Mouse (Mus musculus) thymus, adult 18-20 months (tissue): ENCODE measurements around the gene Foxj1.

Source experiments
- DNase-seq, 2 experiments: peaks; one replicate each; pipeline ENCODE4 v3.0.0; 2022; ENCODE audit warnings: mixed read lengths in 2 of 2

Gene Foxj1

GRCm38 (mm10) chr11:116305423-116305822 lies 29.8 kb downstream of the Foxj1 start:
- DNase-seq: no peak

GRCm38 (mm10) chr11:116298621-116299020 lies 36.6 kb downstream of the Foxj1 start:
- no peak for DNase-seq

DNA sequence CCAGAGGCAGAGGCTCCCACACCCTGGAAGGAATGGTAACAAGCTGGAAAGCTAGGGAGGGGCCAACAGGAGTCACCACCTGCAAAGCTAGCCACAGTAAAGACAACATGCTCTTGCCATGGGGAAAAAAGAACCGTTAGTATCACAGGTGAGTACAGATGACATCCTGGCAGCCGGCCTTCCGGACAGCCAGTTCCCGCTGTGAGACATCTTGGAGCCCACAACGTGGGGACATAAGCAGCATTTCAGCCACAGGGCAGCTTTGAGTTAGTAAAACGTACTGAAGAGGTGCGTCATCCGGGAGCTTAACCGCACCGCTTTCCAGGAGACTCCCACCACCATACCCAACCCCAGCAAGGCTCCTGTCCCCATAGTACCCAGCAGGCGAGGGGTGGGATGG lies 37.0 kb downstream of the Foxj1 start:
- DNase-seq: no peak

GRCm38 (mm10) chr11:116297017-116297416 lies 38.2 kb downstream of the Foxj1 start:
- DNase-seq: no peak

- no peak for DNase-seq
Observed at GRCm38 (mm10) chr11:116296191-116296734, 38.9 kb downstream of the Foxj1 start.

DNA sequence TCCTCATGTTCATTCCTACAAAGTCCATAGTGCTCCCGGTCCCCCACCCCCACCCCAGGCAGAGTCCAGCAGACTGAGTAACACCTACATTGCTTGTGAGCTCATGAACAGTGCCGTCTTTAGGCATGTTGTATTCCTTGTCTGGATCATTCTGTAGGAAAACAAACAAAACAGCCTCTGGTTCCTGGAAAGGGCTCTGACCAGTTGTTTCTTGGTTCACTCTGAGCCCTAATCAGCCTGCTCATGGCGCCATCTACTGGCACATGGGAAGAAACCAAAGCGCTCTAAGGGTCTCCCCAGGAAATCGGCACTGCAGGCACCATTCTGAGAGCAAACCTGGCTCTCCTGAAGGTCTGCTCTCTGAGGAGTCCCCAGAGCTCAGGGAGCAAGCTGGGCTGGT lies 40.9 kb downstream of the Foxj1 start:
- no peak for DNase-seq

GRCm38 (mm10) chr11:116293538-116294137 lies 41.6 kb downstream of the Foxj1 start:
- DNase-seq: no peak

DNA sequence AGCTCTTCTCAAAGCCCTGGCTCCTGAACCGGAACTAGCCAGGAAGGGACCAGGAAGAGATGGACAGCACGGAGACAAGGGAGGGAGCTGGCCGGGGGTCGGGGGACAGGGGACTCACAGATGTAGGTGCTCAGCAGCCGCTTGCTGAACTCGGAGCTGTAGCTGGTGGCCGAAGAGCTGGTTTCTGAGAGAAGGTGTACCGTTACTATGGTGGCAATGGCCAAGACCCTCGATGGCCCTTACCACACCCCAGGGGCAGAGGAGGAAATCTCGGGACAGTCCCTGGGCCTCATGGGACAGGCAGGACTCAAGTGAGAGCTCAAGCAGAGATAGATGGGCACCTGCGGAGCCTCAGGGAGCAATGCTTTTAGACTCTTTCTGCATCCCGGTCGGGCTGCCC lies 42.8 kb downstream of the Foxj1 start:
- no peak for DNase-seq

DNA sequence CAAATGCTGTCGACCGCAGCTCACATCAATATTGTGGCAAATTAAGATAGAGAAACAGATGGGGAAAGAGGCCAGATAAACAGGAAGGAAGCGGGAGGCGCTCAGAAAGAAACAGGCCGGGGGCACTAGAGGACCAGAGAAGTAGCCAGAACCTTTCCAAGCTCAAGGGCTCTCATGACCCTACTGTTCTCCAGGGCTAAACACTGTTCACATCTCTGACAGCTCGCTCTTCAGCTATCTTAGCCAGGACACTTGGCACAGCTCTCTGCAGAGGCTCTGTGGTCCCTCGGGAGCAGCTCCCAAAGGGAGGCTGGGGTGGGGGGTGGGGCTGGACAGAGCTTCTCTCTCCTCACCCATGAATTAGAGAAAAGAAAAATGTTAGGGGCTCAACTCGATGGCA lies 44.6 kb downstream of the Foxj1 start:
- DNase-seq: no peak

DNA sequence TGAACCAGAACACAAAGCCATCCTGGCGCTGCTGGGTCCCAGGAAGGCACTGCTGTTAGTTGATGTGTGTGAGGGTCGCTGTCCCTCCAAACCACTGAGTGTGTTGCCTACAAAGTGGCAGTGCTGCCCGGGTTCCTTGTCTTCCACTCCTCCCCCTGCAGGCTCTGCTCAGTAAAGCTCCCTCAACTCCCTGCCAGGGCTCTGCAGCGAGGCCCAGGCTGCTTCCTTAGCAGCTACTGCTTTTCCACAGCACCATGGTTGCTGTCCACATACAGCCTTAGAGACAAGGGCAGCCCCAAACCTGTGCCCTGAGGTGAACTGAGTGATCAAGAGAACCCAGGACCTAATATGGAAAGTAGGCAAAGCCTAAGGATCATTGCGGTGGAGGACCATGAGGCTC lies 47.8 kb downstream of the Foxj1 start:
- no peak for DNase-seq

DNA sequence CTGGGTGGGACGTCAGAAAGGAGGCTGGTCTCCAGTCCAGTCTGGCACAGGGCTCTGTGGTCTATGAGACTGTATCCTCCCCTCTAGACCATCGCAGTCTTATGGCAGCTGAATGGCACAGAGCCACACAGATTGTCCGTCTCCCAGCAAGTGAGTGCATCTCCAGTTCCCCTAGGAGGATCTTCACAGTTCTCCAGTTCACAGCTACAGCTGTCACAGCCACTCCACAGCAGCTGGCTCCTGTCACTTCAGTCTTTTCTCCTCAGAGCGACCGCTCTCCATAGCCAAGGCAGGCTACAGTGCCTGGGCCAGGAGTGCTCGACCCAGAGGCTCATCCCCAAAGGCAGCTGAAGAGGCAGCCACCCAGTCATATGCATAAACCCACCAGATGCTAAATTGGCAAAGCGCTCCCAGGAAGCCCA lies 49.4 kb downstream of the Foxj1 start:
- no peak for DNase-seq

DNA sequence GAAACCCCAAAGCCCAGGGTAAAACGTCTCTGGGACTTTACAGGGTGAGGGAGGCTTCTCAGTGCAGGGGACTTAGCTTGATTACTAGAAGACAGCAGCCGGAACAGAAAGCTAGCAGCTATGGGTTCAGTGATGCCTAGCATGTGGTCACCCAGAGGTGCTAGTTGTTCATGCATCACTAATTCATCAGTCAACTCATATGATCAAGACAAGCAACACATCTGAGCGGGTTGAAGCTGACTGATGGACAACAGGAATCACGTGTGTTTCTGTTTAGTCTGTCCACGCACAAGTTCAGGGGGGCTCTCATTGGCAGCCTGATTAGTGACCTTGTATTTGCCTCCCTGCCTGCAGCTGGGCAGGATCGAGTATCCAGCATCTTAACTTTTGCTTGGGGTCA lies 51.2 kb downstream of the Foxj1 start:
- DNase-seq: no peak

DNA sequence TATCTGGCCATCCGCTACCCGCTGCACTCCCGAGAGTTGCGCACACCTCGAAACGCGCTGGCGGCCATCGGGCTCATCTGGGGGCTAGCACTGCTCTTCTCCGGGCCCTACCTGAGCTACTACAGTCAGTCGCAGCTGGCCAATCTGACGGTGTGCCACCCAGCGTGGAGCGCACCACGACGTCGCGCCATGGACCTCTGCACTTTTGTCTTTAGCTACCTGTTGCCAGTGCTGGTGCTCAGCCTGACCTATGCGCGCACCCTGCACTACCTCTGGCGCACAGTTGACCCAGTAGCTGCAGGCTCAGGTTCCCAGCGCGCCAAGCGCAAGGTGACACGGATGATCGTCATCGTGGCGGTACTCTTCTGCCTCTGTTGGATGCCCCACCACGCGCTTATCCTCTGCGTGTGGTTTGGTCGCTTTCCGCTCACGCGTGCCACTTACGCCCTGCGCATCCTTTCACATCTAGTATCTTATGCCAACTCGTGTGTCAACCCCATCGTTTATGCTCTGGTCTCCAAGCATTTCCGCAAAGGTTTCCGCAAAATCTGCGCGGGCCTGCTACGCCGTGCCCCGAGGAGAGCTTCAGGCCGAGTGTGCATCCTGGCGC lies 52.2 kb downstream of the Foxj1 start:
- no peak for DNase-seq

DNA sequence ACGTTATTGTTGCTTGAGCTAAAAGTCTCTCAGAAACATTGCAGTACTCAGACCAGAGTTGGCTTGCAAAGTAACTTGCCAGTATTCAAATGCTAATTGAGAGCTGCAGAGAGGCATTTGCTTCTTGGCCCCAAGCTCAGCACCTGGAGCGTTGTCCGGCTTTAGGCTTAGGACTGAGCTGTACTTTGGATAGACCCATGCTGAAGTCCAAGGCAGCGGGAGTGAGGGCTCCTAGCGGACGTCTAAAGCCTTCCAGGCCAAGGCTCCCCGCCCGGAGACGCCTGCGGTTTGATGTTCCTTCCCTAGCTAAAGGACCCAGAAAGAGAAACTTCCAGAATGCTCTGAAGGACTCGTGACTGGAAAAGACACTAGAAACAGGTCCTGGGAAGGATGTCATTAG lies 53.1 kb downstream of the Foxj1 start:
- no peak for DNase-seq

DNA sequence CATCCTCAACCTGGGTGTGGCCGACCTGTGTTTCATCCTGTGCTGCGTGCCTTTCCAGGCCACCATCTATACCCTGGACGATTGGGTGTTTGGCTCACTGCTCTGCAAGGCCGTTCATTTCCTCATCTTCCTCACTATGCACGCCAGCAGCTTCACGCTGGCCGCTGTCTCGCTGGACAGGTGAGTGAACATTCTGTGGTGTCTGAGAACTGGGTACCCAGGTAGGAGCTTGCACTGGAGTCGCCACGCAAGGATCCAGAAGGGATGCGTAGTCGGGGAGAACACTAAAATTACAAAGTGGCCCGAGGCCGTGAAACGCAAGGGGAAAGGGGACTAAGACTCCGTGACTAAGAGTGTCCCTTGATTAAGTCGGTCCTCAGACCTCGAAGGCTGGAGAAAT lies 53.5 kb downstream of the Foxj1 start:
- DNase-seq: no peak

DNA sequence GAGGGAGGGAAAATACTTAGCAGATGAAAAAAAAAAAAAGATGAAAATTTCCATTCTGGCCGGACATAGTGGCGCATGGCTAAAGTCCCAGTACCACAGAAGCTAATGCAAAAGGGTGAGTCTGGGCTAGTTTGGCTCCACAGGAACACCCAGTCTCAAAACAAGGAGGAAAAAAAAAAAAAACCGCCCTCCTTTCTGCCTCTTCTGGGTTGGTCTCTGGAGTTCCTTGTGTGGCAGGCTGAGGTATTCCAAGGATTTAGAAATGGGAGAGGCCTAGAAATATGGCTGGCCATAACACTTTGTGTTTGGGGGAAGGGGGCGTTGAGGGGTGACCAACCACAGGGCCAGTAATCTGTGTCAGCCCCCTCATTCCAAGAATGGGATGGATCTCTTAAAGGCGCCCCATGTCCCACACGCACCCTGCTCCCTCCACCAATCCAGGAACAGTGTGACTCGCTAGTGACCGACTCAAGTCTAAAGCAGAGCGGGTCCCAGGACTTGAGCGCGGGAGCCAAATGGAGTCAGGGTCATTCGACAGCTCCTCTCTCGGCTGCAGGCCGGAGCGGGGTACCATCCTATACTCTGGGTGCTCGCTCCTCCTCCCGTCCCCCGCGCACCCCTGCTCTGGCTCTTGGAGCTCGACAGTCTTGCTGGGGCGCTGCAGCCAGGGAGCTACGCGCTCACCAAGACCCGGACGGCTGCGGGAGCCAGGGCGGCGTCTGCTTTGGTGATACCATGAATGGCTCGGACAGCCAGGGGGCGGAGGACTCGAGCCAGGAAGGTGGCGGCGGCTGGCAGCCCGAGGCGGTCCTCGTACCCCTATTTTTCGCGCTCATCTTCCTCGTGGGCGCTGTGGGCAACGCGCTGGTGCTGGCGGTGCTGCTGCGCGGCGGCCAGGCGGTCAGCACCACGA lies 54.2 kb downstream of the Foxj1 start, which contains the start of gene Galr2:
Gene Galr2, plus strand, starts transcription at position 189 of the 913 bp plus-strand sequence.
- no peak for DNase-seq
